Mouse (Mus musculus) olfactory bulb, adult 2 months (tissue): Measurements from ENCODE around the gene Sez6. TPM values are rescaled to one million over a fixed set of nuclear protein-coding genes. Genes with fewer than 3 reads are reported as not detected.

ENCODE experiments used
- H3K27ac ChIP-seq: fragments of 200-500 bp; 2 replicates; pipeline ENCODE4 v1.5.1; 2012; ENCODE audit warnings: low read depth, low read length; ENCODE audit not compliant: insufficient read depth
- H3K4me1 ChIP-seq: fragments of 200-500 bp; 2 replicates; pipeline ENCODE4 v1.6.1; 2012; ENCODE audit warnings: low read length; ENCODE audit not compliant: control insufficient read depth, insufficient read depth
- H3K4me3 ChIP-seq: fragments of 200-500 bp; 2 replicates; pipeline ENCODE4 v1.5.1; 2012; ENCODE audit warnings: mild to moderate bottlenecking, low read depth, low read length, moderate library complexity; ENCODE audit not compliant: insufficient read depth
- CTCF ChIP-seq: fragments of 200-500 bp; IDR thresholded peaks from 2 replicates; pipeline ENCODE4 v1.5.1; 2012; ENCODE audit warnings: low read depth, mild to moderate bottlenecking, low read length, moderate library complexity; ENCODE audit not compliant: insufficient read depth
- POLR2A ChIP-seq: fragments of 200-500 bp; IDR thresholded peaks from 2 replicates; pipeline ENCODE4 v1.6.1; 2012; ENCODE audit warnings: mild to moderate bottlenecking, low read depth, low read length, moderate library complexity; ENCODE audit not compliant: insufficient read depth
- WGBS: fragments of 180-500 bp; shearing (Covaris S2); methylation state at CpG from one replicate; pipeline ENCODE4 v1.1.7; 2018; 5-methylcytosine and 5-hydroxymethylcytosine counted together
- polyA plus RNA-seq: library from polyadenylated mRNA; stranded (reverse); fragments of >200 nt; gene quantifications from 2 replicates; pipeline ENCODE4 v1.2.4, GENCODE M21; 2012; ENCODE audit warnings: low replicate concordance; ENCODE audit not compliant: missing spikeins, insufficient read depth, insufficient read length

The Sez6 gene
- polyA plus RNA-seq, 1 experiment: 109 TPM

DNA sequence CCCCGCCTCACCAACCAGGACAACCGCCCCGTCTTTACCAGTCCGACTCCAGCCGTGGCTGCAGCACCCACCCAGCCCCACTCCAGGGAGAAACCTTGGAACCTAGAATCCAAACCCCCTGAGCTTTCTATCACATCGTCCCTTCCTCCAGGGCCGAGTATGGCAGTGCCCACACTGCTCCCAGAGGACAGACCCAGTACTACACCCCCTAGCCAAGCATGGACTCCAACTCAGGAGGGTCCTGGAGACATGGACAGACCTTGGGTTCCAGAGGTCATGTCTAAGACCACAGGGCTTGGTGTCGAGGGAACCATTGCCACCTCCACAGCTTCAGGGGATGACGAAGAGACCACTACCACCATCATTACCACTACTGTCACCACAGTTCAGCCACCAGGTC, 23.1 kb downstream of the Sez6 start:
- H3K4me3 ChIP-seq: no peak overlapping the region
- no peak overlapping the region for H3K27ac ChIP-seq
- peaks cover 44% of the 10 kb centered on the region for H3K4me1 ChIP-seq
- no peak for TF ChIP-seq POLR2A
- peak; percentile 51; the same call in 1 of the 2 replicates for TF ChIP-seq CTCF
- WGBS: 77% methylated on average over 9 of the region's 9 CpGs

DNA sequence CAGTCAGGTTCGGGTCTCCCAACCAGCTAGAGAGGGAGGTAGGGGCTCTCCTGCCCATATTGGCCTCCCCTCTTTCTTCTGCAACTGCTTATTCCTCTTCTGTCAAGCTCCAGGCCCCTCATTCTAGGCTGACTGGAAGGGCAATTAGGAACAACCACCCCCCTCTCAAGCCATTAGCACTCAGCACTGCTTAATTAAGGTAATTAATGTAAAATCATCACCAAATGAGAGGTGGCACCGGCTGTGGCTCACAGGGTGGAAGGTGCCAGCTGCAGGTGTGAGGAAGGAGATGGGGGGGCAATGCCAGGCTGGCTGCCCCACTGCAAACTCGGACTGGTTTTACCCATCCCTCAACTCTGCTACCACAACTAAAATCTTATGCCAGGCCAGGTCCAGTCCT, 25.8 kb downstream of the Sez6 start:
- Histone ChIP-seq H3K4me1 (peaks cover 51% of the 10 kb centered on the region), H3K4me3 (no peak overlapping the region), H3K27ac (no peak overlapping the region)
- 25% methylated on average over 3 of the region's 3 CpGs for whole genome bisulfite sequencing
- TF ChIP-seq CTCF (no peak), POLR2A (no peak)

DNA sequence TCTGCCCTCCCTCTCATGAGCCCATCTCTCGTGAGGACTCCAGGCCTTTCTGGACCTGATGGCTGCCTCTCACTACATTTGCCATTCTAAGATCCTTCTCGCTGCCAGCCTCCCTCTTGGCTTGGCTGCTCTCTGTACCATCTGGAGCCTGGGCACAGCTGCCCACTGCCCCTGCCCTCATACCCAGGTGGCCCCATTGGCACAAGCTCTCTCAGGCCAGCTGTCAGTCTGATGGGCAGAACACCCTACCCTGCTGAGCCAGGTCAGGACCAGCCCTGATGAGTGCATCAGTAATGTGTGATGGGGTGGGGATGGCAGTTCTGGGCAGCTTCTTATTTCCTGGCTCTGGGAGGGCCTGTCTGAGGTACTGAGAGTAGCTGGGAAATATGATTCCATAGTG, 27.7 kb downstream of the Sez6 start:
- Histone ChIP-seq H3K4me3 (no peak overlapping the region), H3K27ac (no peak overlapping the region), H3K4me1 (peaks cover 55% of the 10 kb centered on the region)
- TF ChIP-seq CTCF (no peak), POLR2A (no peak)
- 65% methylated on average over 2 of the region's 2 CpGs for WGBS

DNA sequence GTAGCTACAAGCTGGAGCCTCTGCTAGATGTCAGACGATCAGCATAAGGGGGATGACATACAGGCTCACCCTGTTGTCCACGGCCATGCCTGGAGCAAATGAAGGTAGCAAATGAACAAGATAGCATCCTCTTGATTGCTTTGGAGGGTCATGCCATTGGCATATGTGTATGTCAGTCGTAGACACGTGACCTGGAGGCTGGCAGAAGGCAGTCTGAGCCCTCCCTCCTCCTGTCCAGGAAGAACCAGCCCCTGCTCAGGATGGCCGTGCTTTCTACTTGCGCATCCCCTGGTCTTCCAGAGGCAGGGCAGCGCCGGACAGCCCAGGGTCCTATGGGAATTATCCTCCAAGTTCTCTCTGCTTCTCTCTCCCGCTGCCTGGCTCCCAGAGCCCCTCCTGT, 28.3 kb downstream of the Sez6 start:
- whole genome bisulfite sequencing: 80% methylated on average over 9 of the region's 9 CpGs
- Histone ChIP-seq H3K4me1 (peaks cover 53% of the 10 kb centered on the region), H3K27ac (no peak overlapping the region), H3K4me3 (no peak overlapping the region)
- TF ChIP-seq CTCF: no peak
- no peak for TF ChIP-seq POLR2A

DNA sequence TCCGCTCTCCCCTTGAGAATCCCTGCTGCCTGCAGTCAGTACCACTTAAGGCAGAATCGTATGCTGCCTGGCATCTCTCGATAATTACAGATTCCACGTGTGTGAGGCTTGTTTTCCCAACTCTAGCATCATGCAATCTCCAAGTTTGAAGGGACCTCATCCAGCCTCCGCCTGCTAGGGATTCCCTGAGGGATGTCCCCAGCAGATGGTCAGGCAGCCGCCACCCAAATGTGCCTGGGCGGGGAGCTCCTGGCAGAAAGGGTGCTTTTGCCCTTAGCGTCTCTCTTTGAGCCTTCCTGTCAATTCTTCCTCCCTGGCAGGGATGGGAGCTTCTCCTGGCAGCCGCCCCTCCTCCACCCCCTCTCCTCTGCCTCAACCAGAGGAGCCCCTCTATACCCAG, 29.6 kb downstream of the Sez6 start:
- 29% methylated on average over 9 of the region's 9 CpGs for WGBS
- H3K4me3 ChIP-seq: no peak overlapping the region
- 0 out of 2 replicates have a peak overlapping the region, but pooled peaks have one; percentile 14 for H3K27ac ChIP-seq
- TF ChIP-seq POLR2A: no peak
- no peak for TF ChIP-seq CTCF
- H3K4me1 ChIP-seq: peaks cover 58% of the 10 kb centered on the region

DNA sequence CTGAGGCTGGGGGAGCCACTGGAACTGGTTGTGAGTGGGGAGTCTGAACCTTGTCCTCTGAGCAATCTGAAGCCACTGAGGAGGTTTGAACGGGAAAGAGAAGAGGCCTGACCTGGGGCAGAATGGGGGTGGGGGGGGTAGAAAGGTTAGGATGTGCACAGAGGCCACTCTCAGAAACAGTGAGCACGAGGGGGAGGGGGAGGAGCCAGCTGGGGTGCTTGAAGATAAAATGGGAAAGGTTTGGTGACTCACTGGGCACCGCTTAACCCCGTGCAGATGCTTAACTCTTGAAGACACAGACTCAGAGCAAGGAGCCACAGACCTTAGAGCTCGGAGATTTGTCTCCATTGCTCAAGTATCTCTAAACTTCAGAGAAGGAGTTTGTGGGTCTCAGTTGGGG, 30.3 kb downstream of the Sez6 start:
- TF ChIP-seq CTCF: no peak
- TF ChIP-seq POLR2A: no peak
- Histone ChIP-seq H3K4me1 (peaks cover 61% of the 10 kb centered on the region), H3K27ac (0 out of 2 replicates have a peak overlapping the region, but pooled peaks have one; percentile 14), H3K4me3 (no peak overlapping the region)
- 30% methylated on average over 5 of the region's 5 CpGs for WGBS

DNA sequence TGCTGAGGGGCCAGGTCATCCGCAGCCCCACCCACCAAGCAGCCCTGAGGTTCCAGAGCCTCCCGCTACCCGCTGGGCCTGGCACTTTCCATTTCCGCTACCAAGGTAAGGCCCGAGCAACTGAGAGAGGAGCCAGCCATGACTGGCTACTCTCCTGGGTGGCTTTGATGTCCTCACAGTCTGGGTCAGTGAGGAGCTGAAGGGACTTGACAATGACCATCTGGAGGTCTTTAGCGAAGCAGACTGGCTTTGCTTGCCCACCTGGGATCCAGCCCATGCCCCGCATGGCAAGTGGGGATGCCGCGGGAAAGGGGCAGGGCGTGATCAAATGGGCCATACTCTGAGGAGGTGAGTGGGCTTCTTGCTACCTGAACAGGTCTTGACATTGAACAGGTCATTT, 32.3 kb downstream of the Sez6 start:
- H3K27ac ChIP-seq: no peak overlapping the region
- no peak overlapping the region for H3K4me3 ChIP-seq
- peaks cover 56% of the 10 kb centered on the region for H3K4me1 ChIP-seq
- 97% methylated on average over 10 of the region's 10 CpGs for WGBS
- TF ChIP-seq POLR2A: no peak
- no peak for TF ChIP-seq CTCF

DNA sequence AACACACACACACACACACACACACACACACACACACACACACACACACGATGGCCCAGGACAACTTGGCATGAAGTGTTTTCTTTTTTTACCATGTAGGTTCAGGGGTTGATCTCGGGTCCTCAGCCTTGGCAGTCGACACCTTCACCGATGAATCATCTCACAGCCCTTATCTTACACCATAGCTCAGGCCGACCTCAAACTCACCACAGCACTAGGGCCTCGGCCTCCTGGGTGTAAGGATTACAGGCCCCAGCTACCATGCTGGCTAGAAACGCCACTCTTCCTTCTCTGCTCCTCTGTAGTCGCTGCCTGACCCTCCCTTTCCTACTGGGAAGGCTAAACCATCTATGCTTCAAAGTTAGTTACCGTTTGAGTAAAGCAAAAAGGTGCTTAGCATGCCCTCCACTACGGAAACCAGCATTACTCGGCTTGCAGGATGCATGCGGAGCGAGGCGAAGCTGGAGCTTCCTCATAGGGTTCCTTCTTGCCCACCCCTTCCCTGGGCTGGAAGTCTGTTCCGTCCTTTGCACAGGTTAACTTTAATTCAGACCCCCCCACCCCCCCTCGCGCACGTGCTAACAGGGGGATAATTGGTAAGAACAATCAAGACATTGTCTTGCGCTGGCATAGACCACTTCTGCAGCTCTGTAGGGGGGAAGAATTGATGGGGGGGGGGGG, 34.0 kb downstream of the Sez6 start:
- Histone ChIP-seq H3K4me1 (peaks cover 44% of the 10 kb centered on the region), H3K4me3 (no peak overlapping the region), H3K27ac (peak overlapping the region; percentile 72)
- WGBS: 25% methylated on average over 19 of the region's 19 CpGs
- TF ChIP-seq CTCF (no peak), POLR2A (no peak)

DNA sequence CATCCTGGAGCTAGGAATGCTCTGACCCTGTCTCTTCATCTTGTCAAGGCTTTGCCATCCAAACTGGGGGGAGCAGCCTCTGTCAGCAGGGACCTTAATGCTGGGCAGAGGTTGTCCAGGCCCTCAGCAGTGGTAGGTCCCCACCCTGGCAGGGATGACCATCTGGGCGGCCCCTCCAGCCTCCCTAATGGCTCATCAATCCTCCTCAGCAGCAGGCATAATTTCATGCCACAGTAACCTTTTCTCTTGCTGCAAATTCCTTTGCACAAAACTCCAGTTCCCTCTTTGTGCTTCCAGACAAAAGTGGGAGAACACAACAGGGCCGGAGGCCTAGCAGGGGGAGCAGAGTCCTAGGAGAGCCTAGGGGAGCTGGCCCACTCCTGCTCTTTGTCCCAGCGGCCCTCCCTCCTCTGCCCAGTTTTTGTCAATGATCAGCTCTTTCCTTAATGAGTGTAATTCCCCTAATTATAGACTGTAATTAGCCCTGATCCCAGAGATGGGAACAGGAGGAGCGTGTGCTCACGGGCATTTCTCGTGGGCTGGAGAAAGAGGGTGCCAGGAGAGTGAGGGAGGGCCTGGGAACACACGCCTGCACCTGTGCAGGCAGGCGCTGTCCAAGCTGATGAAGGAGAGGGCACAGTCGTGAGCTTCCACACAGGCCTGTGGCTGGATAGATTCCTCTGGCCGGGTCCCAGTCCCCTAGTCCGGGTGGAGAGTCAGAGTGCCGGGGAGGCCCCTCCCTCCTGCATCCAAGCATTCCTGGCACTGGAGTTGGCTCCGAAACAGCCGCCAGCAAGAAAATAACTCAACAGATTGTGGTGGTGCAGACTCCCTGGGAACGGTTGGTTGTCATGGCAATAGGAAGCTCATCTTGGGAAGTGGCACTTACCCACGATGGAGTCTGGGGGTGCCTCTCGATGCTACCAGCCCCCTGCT, 34.8 kb downstream of the Sez6 start:
- peaks cover 35% of the 10 kb centered on the region for H3K4me1 ChIP-seq
- WGBS: 7% methylated on average over 17 of the region's 17 CpGs
- H3K27ac ChIP-seq: peak overlapping the region; percentile 72
- TF ChIP-seq CTCF (no peak), POLR2A (no peak)
- H3K4me3 ChIP-seq: no peak overlapping the region
